Mouse (Mus musculus): ENCODE results near the gene Rin2. TPM values are rescaled to one million over a fixed set of nuclear protein-coding genes. Genes with fewer than 3 reads are reported as not detected.

Rin2 gene
- polyA plus RNA-seq, 1 experiment from 2014 or later = 9.9 TPM

DNA sequence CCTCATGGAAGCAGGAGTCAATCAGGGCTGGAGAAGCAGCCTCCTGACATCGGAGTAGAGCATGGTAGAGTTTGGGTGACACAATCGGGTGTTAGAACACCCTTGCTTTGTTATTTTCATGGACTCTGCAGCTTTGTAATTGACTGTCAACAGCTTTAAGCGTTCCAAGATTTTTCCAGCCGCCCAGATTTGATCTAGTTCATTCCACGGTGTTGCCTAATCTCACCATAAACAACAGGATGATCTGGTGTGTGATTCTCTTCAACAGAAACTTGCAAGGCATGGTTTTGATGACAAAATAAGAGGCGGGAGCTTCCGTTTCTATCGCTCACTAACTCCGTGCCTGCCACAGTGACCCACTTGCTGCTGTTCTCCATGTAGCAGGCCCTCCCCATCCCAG, 180.8 kb downstream of the Rin2 start:
- Histone ChIP-seq H3K4me2 (ENCODE audit: low read length) (no peak overlapping the region), H3K27me3 (replicated peaks; ENCODE audit: control insufficient read depth, insufficient read depth, low read length) (no peaks in the 10 kb centered on the region), H3K27ac (ENCODE audit: low read length) (no peak overlapping the region), H3K4me1 (replicated peaks; ENCODE audit: control insufficient read depth, insufficient read depth, low read length) (peaks cover 17% of the 10 kb centered on the region), H3K36me3 (ENCODE audit: control insufficient read depth, insufficient read depth) (no peaks in the 10 kb centered on the region), H3K4me3 (replicated peaks; ENCODE audit: low read length) (no peak overlapping the region), H3K9me3 (ENCODE audit: control insufficient read depth, low read length) (no peaks in the 10 kb centered on the region), H3K9ac (replicated peaks; ENCODE audit: low read depth, low read length) (no peak overlapping the region)
- 88% methylated on average over 9 of the region's 9 CpGs for WGBS
- ATAC-seq = no peak

- no peak overlapping the region for H3K4me2 ChIP-seq (ENCODE audit: low read length)
- peaks cover 25% of the 10 kb centered on the region for H3K4me1 ChIP-seq (replicated peaks; ENCODE audit: control insufficient read depth, insufficient read depth, low read length)
- H3K9ac ChIP-seq (replicated peaks; ENCODE audit: low read depth, low read length) = no peak overlapping the region
- no peak overlapping the region for H3K4me3 ChIP-seq (replicated peaks; ENCODE audit: low read length)
- H3K27me3 ChIP-seq (replicated peaks; ENCODE audit: control insufficient read depth, insufficient read depth, low read length) = no peaks in the 10 kb centered on the region
- H3K36me3 ChIP-seq (ENCODE audit: control insufficient read depth, insufficient read depth) = no peaks in the 10 kb centered on the region
- ATAC-seq = no peak
- no peak overlapping the region for H3K27ac ChIP-seq (ENCODE audit: low read length)
- 81% methylated on average over 8 of the region's 8 CpGs for WGBS
- H3K9me3 ChIP-seq (ENCODE audit: control insufficient read depth, low read length) = no peaks in the 10 kb centered on the region
Measured at GRCm38 (mm10) chr2:145857864-145858263, 182.8 kb downstream of the Rin2 start.

GRCm38 (mm10) chr2:145859442-145859931, 184.5 kb downstream of the Rin2 start:
- ATAC-seq = peak; percentile 31
- H3K4me3 ChIP-seq (replicated peaks; ENCODE audit: low read length) = no peak overlapping the region
- 19% methylated on average over 7 of the region's 7 CpGs for WGBS
- H3K9me3 ChIP-seq (ENCODE audit: control insufficient read depth, low read length) = no peaks in the 10 kb centered on the region
- H3K9ac ChIP-seq (replicated peaks; ENCODE audit: low read depth, low read length) = peak overlapping the region; percentile 57; the same call in 1 of the 2 replicates
- peak overlapping the region; percentile 71 for H3K4me2 ChIP-seq (ENCODE audit: low read length)
- no peaks in the 10 kb centered on the region for H3K36me3 ChIP-seq (ENCODE audit: control insufficient read depth, insufficient read depth)
- H3K27me3 ChIP-seq (replicated peaks; ENCODE audit: control insufficient read depth, insufficient read depth, low read length) = no peaks in the 10 kb centered on the region
- peaks cover 25% of the 10 kb centered on the region for H3K4me1 ChIP-seq (replicated peaks; ENCODE audit: control insufficient read depth, insufficient read depth, low read length)
- peak overlapping the region; percentile 73 for H3K27ac ChIP-seq (ENCODE audit: low read length)

- Histone ChIP-seq H3K27ac (ENCODE audit: low read length) (peak overlapping the region; percentile 73), H3K36me3 (ENCODE audit: control insufficient read depth, insufficient read depth) (no peaks in the 10 kb centered on the region), H3K4me3 (replicated peaks; ENCODE audit: low read length) (peak overlapping the region; percentile 46), H3K9me3 (ENCODE audit: control insufficient read depth, low read length) (no peaks in the 10 kb centered on the region), H3K4me1 (replicated peaks; ENCODE audit: control insufficient read depth, insufficient read depth, low read length) (peaks cover 25% of the 10 kb centered on the region), H3K27me3 (replicated peaks; ENCODE audit: control insufficient read depth, insufficient read depth, low read length) (no peaks in the 10 kb centered on the region), H3K4me2 (ENCODE audit: low read length) (peak overlapping the region; percentile 71), H3K9ac (replicated peaks; ENCODE audit: low read depth, low read length) (peak overlapping the region; percentile 57)
- WGBS = 4% methylated on average over 40 of the region's 40 CpGs
- peak; percentile 86 for ATAC-seq
Measured at GRCm38 (mm10) chr2:145859932-145860801, 185.2 kb downstream of the Rin2 start.

DNA sequence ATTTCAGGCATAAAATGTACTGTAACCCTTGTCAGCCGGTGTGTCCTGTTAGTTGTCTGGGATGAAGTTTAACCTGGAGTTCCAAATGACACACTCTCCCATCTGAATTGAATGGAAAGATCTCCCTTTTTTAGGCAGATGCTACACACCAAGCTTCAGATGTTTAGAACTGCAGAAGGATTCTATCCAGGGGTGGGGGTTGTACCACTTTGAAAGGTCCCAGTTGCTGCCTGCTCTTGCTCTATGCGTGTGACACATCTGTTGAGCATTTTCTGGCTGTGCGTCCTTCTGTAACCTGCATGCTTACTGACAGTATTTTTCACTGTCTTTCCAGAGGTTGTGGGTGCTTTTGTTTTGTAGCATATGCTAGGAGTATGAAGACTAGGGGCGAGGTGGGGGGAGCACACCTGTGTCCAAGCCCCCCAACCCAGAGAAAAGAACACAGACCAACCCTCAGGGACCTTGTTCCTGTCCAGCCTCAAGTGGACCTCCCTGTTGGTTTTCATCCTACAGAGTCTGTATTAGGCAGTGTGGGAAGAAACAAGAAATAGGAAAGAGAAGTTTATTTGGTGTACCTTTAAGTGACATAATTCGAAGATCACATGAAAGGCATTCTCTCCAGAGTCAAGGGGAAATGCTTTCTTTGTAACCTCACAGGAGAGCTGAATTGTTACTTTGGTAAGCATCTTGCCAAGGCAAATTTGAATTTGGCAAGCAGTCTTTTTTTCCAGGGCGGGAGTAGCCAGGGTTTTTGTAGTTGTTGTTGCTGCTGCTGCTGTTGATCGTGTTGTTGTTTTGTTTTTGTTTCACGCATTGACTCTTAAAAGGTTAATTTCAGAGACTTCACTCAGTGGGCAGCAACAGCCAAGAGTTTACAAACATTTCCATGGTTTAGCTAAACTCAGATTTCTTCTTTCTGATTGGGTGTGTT, 186.4 kb downstream of the Rin2 start:
- 42% methylated on average over 8 of the region's 8 CpGs for WGBS
- H3K36me3 ChIP-seq (ENCODE audit: control insufficient read depth, insufficient read depth) = no peaks in the 10 kb centered on the region
- H3K27ac ChIP-seq (ENCODE audit: low read length) = peak overlapping the region; percentile 73; the same call in 1 of the 2 replicates
- H3K9me3 ChIP-seq (ENCODE audit: control insufficient read depth, low read length) = no peaks in the 10 kb centered on the region
- peak overlapping the region; percentile 71 for H3K4me2 ChIP-seq (ENCODE audit: low read length)
- H3K4me1 ChIP-seq (replicated peaks; ENCODE audit: control insufficient read depth, insufficient read depth, low read length) = peaks cover 25% of the 10 kb centered on the region
- no peak for ATAC-seq
- H3K4me3 ChIP-seq (replicated peaks; ENCODE audit: low read length) = peak overlapping the region; percentile 46
- H3K9ac ChIP-seq (replicated peaks; ENCODE audit: low read depth, low read length) = peak overlapping the region; percentile 57
- no peaks in the 10 kb centered on the region for H3K27me3 ChIP-seq (replicated peaks; ENCODE audit: control insufficient read depth, insufficient read depth, low read length)

- no peak overlapping the region for H3K9ac ChIP-seq (replicated peaks; ENCODE audit: low read depth, low read length)
- no peaks in the 10 kb centered on the region for H3K27me3 ChIP-seq (replicated peaks; ENCODE audit: control insufficient read depth, insufficient read depth, low read length)
- H3K4me3 ChIP-seq (replicated peaks; ENCODE audit: low read length) = peak overlapping the region; percentile 10; the same call in 1 of the 2 replicates
- no peaks in the 10 kb centered on the region for H3K36me3 ChIP-seq (ENCODE audit: control insufficient read depth, insufficient read depth)
- H3K4me1 ChIP-seq (replicated peaks; ENCODE audit: control insufficient read depth, insufficient read depth, low read length) = peaks cover 25% of the 10 kb centered on the region
- WGBS = 26% methylated on average over 10 of the region's 10 CpGs
- no peaks in the 10 kb centered on the region for H3K9me3 ChIP-seq (ENCODE audit: control insufficient read depth, low read length)
- ATAC-seq = no peak
- peak overlapping the region; percentile 6 for H3K4me2 ChIP-seq (ENCODE audit: low read length)
- H3K27ac ChIP-seq (ENCODE audit: low read length) = no peak overlapping the region
Measured at GRCm38 (mm10) chr2:145862206-145862817, 187.3 kb downstream of the Rin2 start.

DNA sequence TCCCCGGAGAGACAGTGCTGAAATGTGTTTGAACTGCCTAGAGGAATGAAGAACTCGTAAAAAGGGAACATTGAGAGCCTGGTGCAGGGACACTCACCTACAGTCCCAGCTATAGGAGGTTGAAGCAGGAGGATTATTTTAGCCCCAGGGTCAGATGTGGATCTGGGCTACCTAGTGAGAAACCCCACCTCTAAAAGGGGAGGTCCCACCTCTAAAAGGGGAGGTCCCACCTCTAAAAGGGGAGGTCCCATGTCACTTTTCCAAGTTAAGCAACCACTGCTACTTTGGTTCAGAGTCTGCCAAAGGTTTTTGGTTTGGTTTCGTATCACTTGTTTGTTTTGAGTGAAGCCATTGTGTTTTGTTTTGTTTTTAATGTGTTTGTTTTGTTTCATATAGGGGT, 190.3 kb downstream of the Rin2 start:
- Histone ChIP-seq H3K9ac (replicated peaks; ENCODE audit: low read depth, low read length) (no peak overlapping the region), H3K9me3 (ENCODE audit: control insufficient read depth, low read length) (no peaks in the 10 kb centered on the region), H3K4me3 (replicated peaks; ENCODE audit: low read length) (no peak overlapping the region), H3K4me1 (replicated peaks; ENCODE audit: control insufficient read depth, insufficient read depth, low read length) (peaks cover 13% of the 10 kb centered on the region), H3K4me2 (ENCODE audit: low read length) (no peak overlapping the region), H3K27ac (ENCODE audit: low read length) (no peak overlapping the region), H3K36me3 (ENCODE audit: control insufficient read depth, insufficient read depth) (no peaks in the 10 kb centered on the region), H3K27me3 (replicated peaks; ENCODE audit: control insufficient read depth, insufficient read depth, low read length) (no peaks in the 10 kb centered on the region)
- 96% methylated on average over 3 of the region's 3 CpGs for WGBS
- ATAC-seq = no peak

GRCm38 (mm10) chr2:145866238-145866637, 191.2 kb downstream of the Rin2 start:
- Histone ChIP-seq H3K4me3 (replicated peaks; ENCODE audit: low read length) (no peak overlapping the region), H3K4me1 (replicated peaks; ENCODE audit: control insufficient read depth, insufficient read depth, low read length) (peaks cover 4% of the 10 kb centered on the region), H3K4me2 (ENCODE audit: low read length) (no peak overlapping the region), H3K27me3 (replicated peaks; ENCODE audit: control insufficient read depth, insufficient read depth, low read length) (no peaks in the 10 kb centered on the region), H3K9me3 (ENCODE audit: control insufficient read depth, low read length) (no peaks in the 10 kb centered on the region), H3K36me3 (ENCODE audit: control insufficient read depth, insufficient read depth) (no peaks in the 10 kb centered on the region), H3K9ac (replicated peaks; ENCODE audit: low read depth, low read length) (no peak overlapping the region), H3K27ac (ENCODE audit: low read length) (no peak overlapping the region)
- ATAC-seq = no peak
- 95% methylated on average over 3 of the region's 3 CpGs for WGBS

Measured in forebrain, embryonic 16.5 days (tissue).